Mouse (Mus musculus) megakaryocyte, adult 5-6 weeks (primary cell): ENCODE measurements at regions not wholly inside any gene's neighbourhood (a gene's known extent, or its start where the extent isn't known, plus 50 kb on each side); places are given as distances from the start of the nearest gene placed in this dataset.

Source experiments
- ATAC-seq: 2 replicates; pipeline ENCODE4 v1.8.0; 2016; ENCODE audit warnings: mild to moderate bottlenecking, inconsistent platforms; ENCODE audit not compliant: poor library complexity, severe bottlenecking

DNA sequence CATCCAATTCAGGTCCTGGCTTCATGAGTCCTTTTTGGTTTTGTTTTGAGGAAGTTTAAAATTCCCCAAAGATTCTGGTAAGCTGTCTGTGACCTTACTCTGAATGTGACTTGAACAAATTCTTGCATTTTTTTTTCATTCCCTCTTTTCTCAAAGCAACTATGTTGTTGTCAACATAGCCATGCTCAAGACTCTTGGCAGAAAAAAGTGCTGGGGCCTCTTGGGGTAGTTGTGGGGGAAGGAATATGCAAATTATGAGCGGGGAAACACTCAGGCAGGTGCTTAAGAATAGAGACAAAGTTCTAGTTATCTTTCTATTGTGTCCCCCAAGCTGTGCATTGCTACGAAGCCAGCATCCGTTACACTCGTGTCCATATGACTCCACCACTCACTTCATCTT lies 99.2 kb downstream of the Hs3st3b1 start:
- ATAC-seq = no peak

DNA sequence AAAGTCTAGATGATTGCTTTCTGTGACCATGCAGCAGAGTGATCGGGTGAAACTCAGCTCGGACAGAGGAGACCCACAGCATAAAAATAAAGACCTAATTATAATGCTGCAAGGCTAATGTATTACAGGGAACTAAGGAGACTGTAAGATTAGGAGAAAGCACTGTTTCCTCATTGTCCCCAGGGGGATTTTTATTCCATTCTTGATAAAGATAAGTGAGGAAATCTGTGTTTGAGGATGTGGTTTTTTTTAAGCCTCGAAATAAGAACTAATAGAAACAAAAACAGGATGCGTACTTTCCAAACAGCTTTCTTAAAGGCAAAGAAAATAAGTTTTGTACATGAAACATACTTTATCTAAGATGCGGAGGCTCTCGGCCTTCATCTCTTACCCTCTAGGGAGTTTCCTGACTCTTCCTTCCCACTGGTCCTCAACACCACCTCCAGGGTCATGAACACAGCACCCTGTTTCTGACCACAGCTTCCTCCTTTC lies 94.8 kb downstream of the Hs3st3b1 start:
- no peak for ATAC-seq

DNA sequence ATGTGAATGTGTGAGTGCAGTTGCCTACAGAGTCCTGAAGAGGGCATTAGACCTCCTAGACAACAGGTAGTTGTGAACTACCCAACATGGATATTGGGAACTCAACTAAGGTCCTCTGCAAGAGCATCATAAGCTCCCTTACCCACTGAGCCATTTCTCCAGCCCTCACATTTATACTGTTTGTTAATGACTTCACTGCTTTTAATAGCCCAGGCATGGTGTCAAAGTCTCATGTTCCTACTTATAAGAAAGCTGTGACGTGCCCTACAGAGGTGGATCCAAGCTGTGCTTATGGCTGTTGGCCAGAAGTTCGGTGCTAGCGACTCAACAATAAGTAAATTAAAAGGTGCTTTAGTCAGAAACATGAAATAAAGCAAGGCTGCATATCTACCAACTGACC lies 88.6 kb downstream of the Hs3st3b1 start:
- no peak for ATAC-seq

DNA sequence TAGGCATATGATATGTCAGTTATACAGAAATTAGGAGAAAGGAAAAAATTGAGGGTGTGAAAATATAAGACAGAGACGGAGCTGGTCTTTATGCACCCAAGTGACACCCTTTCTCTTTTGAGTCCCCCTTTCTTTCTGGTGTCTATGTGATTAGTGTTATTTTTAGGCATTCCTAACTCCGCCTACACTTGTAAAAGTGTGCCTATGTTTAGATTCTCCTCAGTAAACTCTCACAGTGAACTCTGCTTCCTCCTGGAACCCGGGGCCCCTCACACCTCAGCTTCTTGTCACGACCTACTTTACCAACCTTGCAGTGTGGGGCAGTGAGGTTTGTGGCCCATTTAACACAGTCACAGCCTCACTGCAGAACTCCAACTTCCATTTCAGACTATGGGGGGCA lies 88.0 kb downstream of the Hs3st3b1 start:
- ATAC-seq = no peak

DNA sequence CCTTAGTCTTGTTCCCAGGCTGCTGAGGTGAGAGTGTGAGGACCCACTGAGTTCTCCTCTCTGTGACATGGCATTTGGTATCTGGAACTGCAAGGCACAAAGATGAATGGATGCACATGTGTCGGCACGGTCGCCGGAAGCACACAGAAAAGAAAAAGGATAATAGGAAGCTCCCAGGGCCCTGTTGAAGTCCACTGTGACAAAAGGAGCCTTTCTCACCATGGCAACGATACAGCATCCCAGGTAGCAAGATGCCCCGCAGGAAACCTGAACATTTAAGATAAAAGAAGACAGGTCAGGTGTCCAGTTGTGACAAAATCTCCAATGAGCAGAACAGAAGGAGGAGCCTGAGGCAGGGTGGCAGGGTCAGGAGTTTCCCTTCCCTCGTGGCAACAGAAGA lies 87.5 kb downstream of the Hs3st3b1 start:
- ATAC-seq = no peak
